Mouse (Mus musculus): ENCODE measurements around the gene Fzd5. TPM values are rescaled to one million over a fixed set of nuclear protein-coding genes. Genes with fewer than 3 reads are reported as not detected.
A peak's percentile ranks its signal among the peaks of the same experiment; 100 is the strongest.

Fzd5 gene
- total RNA-seq, 2 experiments from 2014 or later, result 0.83 to 1.0 TPM

DNA sequence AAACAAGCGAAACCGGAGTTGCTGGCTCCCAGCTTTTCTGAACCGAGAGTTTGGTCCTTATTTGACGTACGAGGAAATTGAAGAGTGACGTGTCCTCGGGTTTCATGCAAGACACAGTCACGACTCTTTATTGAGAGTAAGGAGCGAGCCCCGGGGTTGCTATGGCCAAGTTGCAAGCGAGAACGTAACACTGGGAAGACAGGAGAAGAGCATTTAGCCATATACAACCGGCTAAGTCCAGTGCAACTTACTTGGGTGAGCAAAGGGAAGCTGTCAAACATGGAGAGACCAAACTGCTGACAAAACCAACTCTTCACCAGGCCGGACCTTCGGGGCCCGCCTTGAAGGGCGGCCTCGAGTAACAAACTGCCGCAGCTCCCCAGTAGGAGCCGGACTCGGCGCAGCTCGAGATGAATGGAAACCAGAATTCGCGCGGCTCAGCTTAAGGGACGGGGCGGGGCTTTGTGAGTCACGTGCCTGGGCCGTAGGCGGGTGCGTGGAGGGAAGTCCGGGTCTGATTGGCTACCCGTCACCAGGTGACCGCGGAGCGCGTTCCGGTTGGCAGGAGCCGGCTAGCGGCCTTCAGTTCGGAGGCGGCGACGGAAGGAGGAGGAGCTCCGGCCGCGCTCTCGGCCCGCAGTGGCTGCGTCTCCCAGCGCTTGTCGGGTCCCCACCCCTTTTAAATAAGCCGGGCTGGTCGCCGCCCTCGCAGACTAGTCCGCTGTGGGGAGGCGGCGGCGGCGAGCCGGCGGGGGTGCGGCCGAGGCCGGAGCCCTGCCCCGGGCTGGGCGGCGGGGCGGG lies 47.1 kb downstream of the Fzd5 start, which contains the start of gene Ccnyl1:
Gene Ccnyl1, plus strand, starts transcription at position 243 of the 801 bp plus-strand sequence.
- peak; percentile 98 to 99 for DNase-seq (ENCODE audit: low spot score in 2 of 2)

DNA sequence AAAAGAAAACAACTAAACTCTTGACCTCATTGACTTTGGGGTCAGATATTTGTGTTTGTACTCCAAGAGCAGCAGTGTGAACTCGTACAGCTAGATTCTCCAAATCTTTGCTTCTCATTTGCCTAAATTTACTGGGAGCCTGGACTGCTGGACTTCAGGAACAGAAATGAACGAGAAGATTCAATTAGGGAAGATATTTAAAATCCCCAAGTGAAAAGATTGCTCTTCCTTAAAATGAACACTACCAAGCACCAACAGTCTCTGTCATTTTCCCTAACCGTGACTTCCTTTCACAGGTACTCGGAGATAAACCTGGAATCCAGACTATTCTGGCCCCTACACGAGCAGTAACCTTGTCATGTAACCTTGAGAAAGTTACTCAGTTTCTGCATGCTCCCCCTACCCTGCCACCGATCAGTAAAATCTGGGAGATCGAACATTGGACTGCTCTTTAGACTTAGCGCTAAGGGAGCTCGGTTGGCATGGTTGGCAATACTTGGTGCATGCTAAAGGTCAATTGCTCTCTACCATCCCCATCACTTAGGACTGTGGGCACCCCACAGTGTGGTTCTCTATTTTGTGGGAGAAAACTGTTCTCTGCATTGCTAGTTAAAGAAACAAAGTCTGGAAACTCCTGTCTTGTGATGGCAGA lies 47.9 kb downstream of the Fzd5 start:
- DNase-seq (ENCODE audit: low spot score in 2 of 2), result no peak

DNA sequence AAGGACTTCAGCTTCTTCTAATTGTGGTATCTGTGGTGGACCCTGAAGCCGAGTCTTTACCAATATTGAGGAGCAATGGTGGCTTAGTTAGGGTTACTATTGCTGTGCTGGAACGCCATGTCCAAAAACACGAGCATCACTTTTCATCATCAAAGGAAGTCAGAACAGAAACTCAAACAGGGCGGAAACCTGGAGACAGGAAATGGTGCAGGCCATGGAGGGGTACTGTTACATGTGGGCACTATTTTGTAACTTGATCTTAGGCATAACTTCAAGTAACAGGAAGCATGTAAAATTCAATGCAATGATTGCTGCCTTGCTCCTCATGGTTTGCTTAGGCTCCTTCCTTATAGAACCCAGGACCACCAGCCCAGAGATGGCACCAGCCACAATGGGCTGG lies 49.5 kb downstream of the Fzd5 start:
- DNase-seq (ENCODE audit: low spot score in 2 of 2), result no peak

DNA sequence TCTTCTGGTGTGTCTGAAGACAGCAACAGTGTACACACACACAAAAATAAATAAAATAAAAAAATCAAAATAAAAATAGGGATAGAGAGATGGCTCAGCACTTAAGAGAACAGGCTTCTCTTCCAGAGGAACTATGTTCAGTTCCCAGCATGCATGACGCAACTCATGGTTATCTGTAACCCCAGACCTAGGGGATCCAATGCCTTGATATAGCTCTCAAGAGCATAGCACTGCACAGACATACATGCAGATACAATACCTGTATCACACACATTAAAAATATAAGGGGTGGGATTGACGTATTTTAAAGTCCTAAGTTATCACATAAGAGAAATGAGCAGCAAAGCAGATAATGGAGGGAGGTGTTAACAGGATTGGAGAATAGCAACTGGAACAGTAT lies 53.1 kb downstream of the Fzd5 start:
- DNase-seq (ENCODE audit: low spot score in 2 of 2), result no peak

DNA sequence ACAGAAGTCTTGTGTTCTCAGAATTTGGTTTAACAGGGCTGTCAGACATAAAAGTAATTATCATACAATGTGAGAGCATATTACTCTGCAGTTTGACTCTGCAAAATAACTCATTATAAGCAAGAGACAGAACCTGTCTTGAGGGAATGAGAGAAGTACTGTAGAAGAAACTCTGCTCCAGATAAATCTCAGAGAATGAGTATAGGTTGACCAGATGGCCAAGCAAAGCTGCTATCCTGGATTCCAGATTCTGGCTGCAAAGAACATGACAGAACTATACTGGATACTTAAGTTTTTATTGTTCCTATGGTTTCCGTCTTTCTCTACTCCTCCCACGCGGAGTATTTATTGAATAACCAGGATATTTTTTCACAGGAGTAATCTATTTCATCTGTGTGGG lies 54.5 kb downstream of the Fzd5 start:
- no peak for DNase-seq (ENCODE audit: low spot score in 2 of 2)

DNA sequence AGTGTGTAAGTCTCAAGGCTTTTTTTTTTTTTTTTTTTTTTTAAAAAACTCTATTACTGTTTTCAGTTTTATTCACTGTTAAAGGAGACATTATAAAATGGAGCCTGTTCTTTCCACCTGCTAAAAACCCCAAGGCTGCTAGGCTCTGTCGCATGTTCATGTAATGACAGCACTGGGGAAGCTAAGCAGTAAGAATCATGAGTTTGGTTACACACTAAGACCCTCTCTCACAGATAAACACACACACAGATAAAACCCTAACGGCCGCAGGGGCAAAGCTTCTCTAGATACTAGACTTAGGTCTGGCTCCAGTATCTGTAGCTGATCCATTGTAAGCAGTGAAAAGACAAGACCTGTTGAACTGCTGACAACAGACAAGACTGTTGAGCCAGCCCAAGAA lies 56.1 kb downstream of the Fzd5 start:
- DNase-seq (ENCODE audit: low spot score in 2 of 2), result no peak

Other genes with a start within 250 kb of the Fzd5 start
- 10 to 100 TPM; 34.1 to 47.5 TPM for gene Creb1, start 205.1 kb downstream of the Fzd5 start, total RNA-seq (2021)
- 10 to 100 TPM in 1 of 2 experiments, 1 to 10 TPM in 1; 8.1 to 11.9 TPM for gene Mettl21a, start 120.5 kb downstream of the Fzd5 start, total RNA-seq (2021)
- 10 to 100 TPM; 23.4 to 25.0 TPM for gene Ccnyl1, start 47.3 kb downstream of the Fzd5 start, total RNA-seq (2021)
- gene Plekhm3, start 219.1 kb upstream of the Fzd5 start, total RNA-seq (2021), result 10 to 100 TPM; 21.7 to 26.2 TPM

Measured in layer of hippocampus, postnatal 10 days (tissue).